Mouse (Mus musculus) CH12.LX (cell line): Measurements from ENCODE around the gene Mlh1.

Experiments
- CTCF ChIP-seq, 2 experiments: IDR thresholded peaks in 1 of 2; conservative IDR thresholded peaks in 1 of 2; 2 replicates each; pipeline ENCODE4 v1.5.1; 2011 to 2012; ENCODE audit warnings: low read depth in 2 of 2, low read length in 2 of 2, improper control_type of control experiment in 1 of 2, inconsistent platforms in 1 of 2, mild to moderate bottlenecking in 1 of 2, moderate library complexity in 1 of 2
- MAFK ChIP-seq: IDR thresholded peaks from 2 replicates; pipeline ENCODE4 v1.6.1; 2011; ENCODE audit warnings: low read length, improper control_type of control experiment; ENCODE audit not compliant: insufficient replicate concordance
- POLR2A ChIP-seq: IDR thresholded peaks from 2 replicates; pipeline ENCODE4 v1.6.1; 2011; ENCODE audit warnings: low read depth, mild to moderate bottlenecking, improper control_type of control experiment, low read length

DNA sequence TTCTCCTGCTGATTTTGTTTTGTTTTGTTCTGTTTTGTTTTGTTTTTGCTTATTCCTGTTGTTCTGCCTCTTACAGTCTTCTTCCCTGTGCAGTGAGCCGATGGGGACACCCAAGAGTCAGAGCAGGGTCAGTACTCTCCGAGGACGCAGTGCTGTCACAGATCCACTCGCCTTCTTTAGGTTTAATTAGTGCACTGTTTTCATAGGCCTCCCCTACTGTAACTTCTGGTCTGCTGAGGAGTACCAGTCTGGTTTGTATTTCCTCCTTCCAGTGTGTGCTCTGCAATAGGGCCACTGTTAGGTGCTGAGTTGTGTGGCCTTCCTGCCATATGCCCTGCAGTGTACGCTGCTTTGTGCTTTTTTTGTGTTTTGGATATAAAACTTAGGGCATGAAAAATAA is 92.6 kb downstream of the Mlh1 start:
- TF ChIP-seq CTCF (conservative IDR thresholded peaks at IDR 0.05 in 1 of 2, IDR thresholded peaks at IDR 0.05 in 1 of 2; ENCODE audit: low read depth in 2 of 2, low read length in 2 of 2) (no peak), POLR2A (no peak), MAFK (no peak)
